Mouse (Mus musculus) cerebellum, adult (tissue): ENCODE measurements around the gene Acsf3.
A peak's percentile ranks its signal among the peaks of the same experiment; 100 is the strongest.

Experiments
- ATAC-seq: cut with Nextera tagmentation; 2 replicates; pipeline ENCODE4 v1.9.2; 2017; ENCODE audit warnings: mild to moderate bottlenecking, moderate library complexity, mixed read lengths; ENCODE audit not compliant: insufficient number of reproducible peaks, low FRiP score, low TSS enrichment

Acsf3 gene

GRCm38 (mm10) chr8:122847829-122848561, 72.7 kb downstream of the Acsf3 start, which contains the start of gene Cdh15:
Gene Cdh15, plus strand, starts transcription at chr8:122847966.
- peak; percentile 60; the same call in 1 of the 2 replicates for ATAC-seq

GRCm38 (mm10) chr8:122849152-122849910, 74.0 kb downstream of the Acsf3 start:
- ATAC-seq, result no peak

- no peak for ATAC-seq
Observed at GRCm38 (mm10) chr8:122850641-122851240, 75.5 kb downstream of the Acsf3 start.

- peak; percentile 69 for ATAC-seq
Observed at GRCm38 (mm10) chr8:122851692-122852545, 76.6 kb downstream of the Acsf3 start.

- peak; percentile 18; the same call in 1 of the 2 replicates for ATAC-seq
Observed at GRCm38 (mm10) chr8:122852546-122852905, 77.2 kb downstream of the Acsf3 start.

GRCm38 (mm10) chr8:122853340-122853771, 78.1 kb downstream of the Acsf3 start:
- ATAC-seq, result peak; percentile 17; the same call in 1 of the 2 replicates

- no peak for ATAC-seq
Observed at GRCm38 (mm10) chr8:122854388-122854787, 79.1 kb downstream of the Acsf3 start.

- no peak for ATAC-seq
Observed at GRCm38 (mm10) chr8:122855123-122855522, 79.8 kb downstream of the Acsf3 start.

- no peak for ATAC-seq
Observed at GRCm38 (mm10) chr8:122856288-122856687, 81.0 kb downstream of the Acsf3 start.

- no peak for ATAC-seq
Observed at GRCm38 (mm10) chr8:122859843-122860242, 84.6 kb downstream of the Acsf3 start.

GRCm38 (mm10) chr8:122864719-122865129, 89.4 kb downstream of the Acsf3 start:
- no peak for ATAC-seq

- ATAC-seq, result no peak
Observed at GRCm38 (mm10) chr8:122865441-122865840, 90.2 kb downstream of the Acsf3 start.

- no peak for ATAC-seq
Observed at GRCm38 (mm10) chr8:122866231-122866630, 90.9 kb downstream of the Acsf3 start.
